Mouse (Mus musculus): ENCODE measurements around the gene Socs1.

DNA sequence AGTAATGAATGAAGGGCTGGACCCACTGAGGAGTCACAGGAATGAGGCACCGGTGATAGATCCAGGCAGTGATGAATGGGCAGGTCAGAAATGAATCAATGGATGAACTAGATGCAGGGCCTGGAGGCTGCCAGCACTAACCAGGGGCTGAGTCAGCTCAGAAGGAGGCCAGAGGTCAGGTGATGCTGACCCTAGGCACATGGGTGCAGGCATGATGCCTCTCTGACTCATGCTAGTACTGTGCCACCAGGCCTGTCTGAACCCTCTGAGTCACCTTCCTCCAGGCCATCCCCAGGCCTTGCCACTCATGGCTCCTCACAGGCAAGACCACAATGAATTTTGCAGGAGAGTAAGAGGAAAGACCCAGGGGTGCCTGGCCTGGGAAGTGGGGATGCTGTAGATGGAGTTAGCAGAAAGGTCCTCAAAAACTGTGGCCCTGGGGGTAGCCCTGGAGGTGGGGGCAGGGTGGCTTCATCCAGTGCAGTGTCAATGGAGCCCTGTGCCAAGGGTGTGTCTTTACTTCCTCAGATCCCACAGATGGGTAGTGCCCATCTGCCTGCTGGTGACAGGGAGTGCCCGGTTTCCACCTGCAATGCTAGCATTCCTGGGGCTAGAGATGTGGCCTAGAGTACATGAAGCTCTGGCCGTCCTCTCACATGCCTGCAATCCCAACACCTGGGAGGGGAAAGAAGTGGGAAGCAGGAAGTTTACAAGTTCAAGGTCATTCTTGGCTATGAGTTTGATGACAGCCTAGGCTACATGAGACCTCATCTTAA, 30.6 kb downstream of the Socs1 start:
- TF ChIP-seq CTCF (IDR thresholded peaks at IDR 0.05; ENCODE audit: low read depth, low read length) (no peak), POLR2A (IDR thresholded peaks at IDR 0.05; ENCODE audit: insufficient read depth, low read length) (no peak)

Data from ES-Bruce4 (cell line).